Mouse (Mus musculus) kidney, adult 2 months (tissue): ENCODE results near the gene Fabp3. TPM values are rescaled to one million over a fixed set of nuclear protein-coding genes. Genes with fewer than 3 reads are reported as not detected.

ENCODE experiments used
- DNase-seq: peaks from one replicate; pipeline ENCODE4 v3.0.0; 2021
- H3K27ac ChIP-seq: fragments of 200-500 bp; 2 replicates; pipeline ENCODE4 v1.5.1; 2012; ENCODE audit warnings: low read depth, low read length, control low read depth, inconsistent platforms; ENCODE audit not compliant: insufficient read depth
- H3K27me3 ChIP-seq: fragments of 200-500 bp; replicated peaks from 2 replicates; pipeline ENCODE4 v1.6.1; 2012; ENCODE audit warnings: mild to moderate bottlenecking, moderate library complexity, low read length, inconsistent platforms; ENCODE audit not compliant: control insufficient read depth, insufficient read depth
- H3K36me3 ChIP-seq: fragments of 200-500 bp; 2 replicates; pipeline ENCODE4 v1.6.1; 2012; ENCODE audit warnings: mild to moderate bottlenecking, moderate library complexity, low read length, inconsistent platforms; ENCODE audit not compliant: control insufficient read depth, insufficient read depth
- H3K4me1 ChIP-seq: fragments of 200-500 bp; 2 replicates; pipeline ENCODE4 v1.6.1; 2011; ENCODE audit warnings: low read length; ENCODE audit not compliant: control insufficient read depth, insufficient read depth
- H3K4me3 ChIP-seq: fragments of 200-500 bp; 2 replicates; pipeline ENCODE4 v1.5.1; 2011; ENCODE audit warnings: mild to moderate bottlenecking, low read depth, low read length, control low read depth; ENCODE audit not compliant: insufficient read depth
- CTCF ChIP-seq: fragments of 200-500 bp; conservative IDR thresholded peaks from 2 replicates; pipeline ENCODE4 v1.5.1; 2011; ENCODE audit warnings: low read depth, mild to moderate bottlenecking, control low read depth, low read length, moderate library complexity, mixed read lengths; ENCODE audit not compliant: insufficient read depth, insufficient read length
- POLR2A ChIP-seq: fragments of 200-500 bp; IDR thresholded peaks from one replicate; pipeline ENCODE4 v1.6.1; 2011; ENCODE audit warnings: low read depth, low read length, control low read depth
- WGBS: fragments of 180-500 bp; shearing (Covaris S2); methylation state at CpG from one replicate; pipeline ENCODE4 v1.1.7; 2018; 5-methylcytosine and 5-hydroxymethylcytosine counted together
- polyA plus RNA-seq: library from polyadenylated mRNA; depleted of rRNA; stranded (reverse); fragments of >200 nt; gene quantifications from 2 replicates; pipeline ENCODE4 v1.2.3, GENCODE M21; 2012

The Fabp3 gene
- polyA plus RNA-seq, 1 experiment, result 321 TPM

DNA sequence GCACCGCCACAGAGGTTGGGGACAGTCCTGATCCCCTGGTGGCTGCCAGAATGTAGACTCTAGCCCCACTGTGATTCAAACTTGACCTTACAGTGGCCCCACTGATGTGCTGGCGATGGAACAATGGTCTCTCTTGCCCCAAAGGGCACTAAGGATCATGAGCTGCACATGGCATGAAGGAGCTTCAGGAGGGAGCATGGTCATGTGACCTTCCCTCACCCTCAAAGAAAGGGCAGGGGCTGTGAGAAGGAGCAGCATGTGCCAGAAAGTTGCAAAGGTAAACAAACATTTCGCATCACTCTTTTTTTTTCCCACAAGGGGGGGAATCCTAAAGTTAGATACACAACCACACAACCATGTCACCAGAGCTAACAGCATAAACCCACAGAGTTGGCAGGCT lies 9.7 kb downstream of the Fabp3 start:
- WGBS, result 61% methylated on average over 3 of the region's 3 CpGs
- peak; percentile 50 for DNase-seq
- Histone ChIP-seq H3K27me3 (no peaks in the 10 kb centered on the region), H3K4me3 (no peak overlapping the region), H3K36me3 (no peaks in the 10 kb centered on the region), H3K4me1 (peaks cover 16% of the 10 kb centered on the region), H3K27ac (no peak overlapping the region)
- no peak for TF ChIP-seq CTCF
- TF ChIP-seq POLR2A, result no peak

DNA sequence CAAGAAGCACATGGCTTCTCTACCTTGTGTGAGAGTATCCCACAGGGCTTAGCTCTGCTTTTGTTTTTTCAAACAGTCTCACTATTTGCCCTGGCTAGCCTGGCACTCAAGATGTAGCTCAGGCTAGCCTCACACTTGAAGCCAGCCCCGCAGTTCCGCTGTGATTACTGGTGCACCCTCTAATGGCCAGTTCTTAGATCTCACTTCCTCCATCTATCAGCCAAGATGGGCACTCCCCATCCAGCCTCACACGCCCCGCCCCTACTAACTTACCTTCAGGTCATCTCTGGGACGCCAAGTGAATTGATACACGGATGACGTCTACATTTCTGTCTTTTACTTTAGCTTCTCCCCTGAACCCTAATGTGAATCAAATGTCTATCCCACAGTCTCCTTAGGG lies 11.2 kb downstream of the Fabp3 start:
- Histone ChIP-seq H3K27ac (no peak overlapping the region), H3K27me3 (no peaks in the 10 kb centered on the region), H3K4me3 (no peak overlapping the region), H3K4me1 (peaks cover 16% of the 10 kb centered on the region), H3K36me3 (no peaks in the 10 kb centered on the region)
- no peak for DNase-seq
- 94% methylated on average over 7 of the region's 7 CpGs for WGBS
- TF ChIP-seq CTCF, result no peak
- TF ChIP-seq POLR2A, result no peak

DNA sequence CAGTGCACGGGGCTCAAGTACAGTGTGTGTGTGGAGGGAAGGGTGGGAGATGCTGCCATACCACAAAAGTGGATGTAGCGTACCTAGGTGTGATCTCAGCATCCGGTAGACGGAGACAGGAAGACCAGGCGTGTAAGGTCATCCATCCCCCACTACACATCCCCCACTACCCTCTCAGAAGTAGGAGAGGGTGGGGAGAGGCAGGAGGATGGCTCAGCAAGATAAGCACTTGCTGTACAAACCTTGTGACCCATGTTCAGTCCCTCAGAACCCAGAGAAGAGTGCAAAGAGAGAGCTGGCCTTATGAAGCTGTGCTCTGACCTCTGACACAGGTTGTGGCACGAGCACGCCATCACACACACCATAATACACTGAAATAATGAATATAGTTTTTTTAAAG lies 13.2 kb downstream of the Fabp3 start:
- no peaks in the 10 kb centered on the region for H3K27me3 ChIP-seq
- 85% methylated on average over 7 of the region's 7 CpGs for WGBS
- H3K4me1 ChIP-seq, result peaks cover 10% of the 10 kb centered on the region; the same call in 1 of the 2 replicates
- no peak for TF ChIP-seq CTCF
- TF ChIP-seq POLR2A, result no peak
- no peak for DNase-seq
- no peak overlapping the region for H3K27ac ChIP-seq
- no peaks in the 10 kb centered on the region; the same call in 1 of the 2 replicates for H3K36me3 ChIP-seq
- no peak overlapping the region for H3K4me3 ChIP-seq

DNA sequence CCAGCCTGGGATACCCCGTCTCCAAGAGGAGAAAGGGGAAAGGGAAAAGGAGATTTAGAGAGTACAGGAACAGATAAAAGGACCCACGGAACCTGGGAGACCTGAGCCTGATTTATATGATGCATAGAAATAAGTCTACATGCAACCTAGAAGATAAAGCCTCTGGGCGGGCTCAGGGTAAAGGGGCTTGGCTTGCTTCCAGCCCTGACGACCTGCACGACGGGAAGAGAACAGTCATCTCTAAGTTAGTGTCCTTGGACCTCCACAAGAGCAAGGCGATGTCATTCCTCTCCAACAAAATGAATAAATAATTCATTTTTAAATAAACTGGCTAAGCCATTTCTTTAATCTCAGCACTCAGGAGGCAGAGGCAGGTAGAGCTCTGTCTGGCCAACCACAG lies 14.2 kb downstream of the Fabp3 start:
- Histone ChIP-seq H3K4me3 (no peak overlapping the region), H3K36me3 (no peaks in the 10 kb centered on the region; the same call in 1 of the 2 replicates), H3K27me3 (no peaks in the 10 kb centered on the region), H3K4me1 (peaks cover 10% of the 10 kb centered on the region; the same call in 1 of the 2 replicates), H3K27ac (no peak overlapping the region)
- 81% methylated on average over 7 of the region's 7 CpGs for WGBS
- TF ChIP-seq POLR2A (no peak), CTCF (no peak)
- DNase-seq, result no peak

DNA sequence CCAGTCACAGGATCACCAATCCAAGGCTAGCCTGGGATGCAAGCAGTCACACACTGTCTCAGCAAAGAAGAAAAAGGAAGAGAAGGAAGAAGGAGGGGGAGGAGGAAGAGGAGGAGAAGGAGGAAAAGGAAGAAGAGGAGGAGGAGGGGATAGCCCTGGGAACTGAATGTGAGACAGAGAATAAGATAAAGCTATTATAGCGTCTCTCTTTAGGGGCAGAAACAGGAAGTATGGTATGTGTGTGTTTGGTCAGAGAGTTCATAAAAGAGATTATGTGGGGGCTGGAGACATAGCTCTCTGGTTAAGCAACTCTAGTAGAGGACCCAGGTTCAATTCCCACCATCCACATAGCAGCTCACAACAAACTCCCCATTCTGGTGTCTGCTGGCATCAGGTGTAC lies 14.8 kb downstream of the Fabp3 start:
- WGBS, result 75% methylated on average over 1 of the region's 1 CpGs
- Histone ChIP-seq H3K4me1 (peaks cover 11% of the 10 kb centered on the region; the same call in 1 of the 2 replicates), H3K27ac (no peak overlapping the region), H3K36me3 (no peaks in the 10 kb centered on the region; the same call in 1 of the 2 replicates), H3K27me3 (no peaks in the 10 kb centered on the region), H3K4me3 (no peak overlapping the region)
- TF ChIP-seq POLR2A (no peak), CTCF (no peak)
- no peak for DNase-seq

DNA sequence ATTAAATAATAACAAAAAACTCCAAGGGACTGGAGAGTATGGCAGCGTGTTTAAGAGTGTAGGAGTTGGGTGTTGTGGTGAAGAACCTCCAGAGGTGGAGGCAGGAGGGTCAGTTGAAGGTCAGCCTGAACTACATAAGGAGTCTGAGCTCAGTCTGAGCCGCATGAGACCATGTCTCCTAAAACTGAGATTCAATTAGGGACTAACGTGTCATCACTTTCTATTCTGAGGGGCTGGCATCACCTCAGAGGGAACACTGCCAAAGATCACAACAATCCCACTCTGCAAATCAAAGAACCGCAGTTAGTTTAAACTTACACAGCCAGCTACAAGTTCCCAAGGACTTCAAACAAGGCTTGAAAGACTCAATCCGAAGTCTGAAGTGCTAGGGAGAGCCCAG lies 15.2 kb downstream of the Fabp3 start:
- 67% methylated on average over 5 of the region's 5 CpGs for WGBS
- TF ChIP-seq CTCF (no peak), POLR2A (no peak)
- DNase-seq, result no peak
- peaks cover 8% of the 10 kb centered on the region; the same call in 1 of the 2 replicates for H3K4me1 ChIP-seq
- no peaks in the 10 kb centered on the region for H3K27me3 ChIP-seq
- H3K27ac ChIP-seq, result no peak overlapping the region
- H3K4me3 ChIP-seq, result no peak overlapping the region
- H3K36me3 ChIP-seq, result no peaks in the 10 kb centered on the region; the same call in 1 of the 2 replicates

DNA sequence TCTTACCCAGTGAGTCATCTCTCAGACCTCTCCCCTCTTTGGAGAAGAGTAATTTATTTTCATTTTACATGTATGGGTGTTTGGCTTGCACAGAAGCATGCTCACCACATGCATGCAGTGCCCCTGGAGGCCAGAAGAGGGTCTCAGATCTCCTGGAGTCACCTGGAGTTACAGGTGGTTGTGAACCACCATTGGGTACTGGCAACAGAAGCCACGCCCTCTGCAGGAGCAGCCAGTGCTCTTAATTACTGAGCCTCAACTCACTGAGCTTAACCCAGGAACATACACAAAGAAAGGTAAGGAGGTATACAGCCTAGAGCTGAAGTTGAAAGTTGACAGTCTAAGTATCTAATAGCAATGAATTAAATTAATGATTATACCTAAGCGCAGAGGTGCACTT lies 17.1 kb downstream of the Fabp3 start:
- Histone ChIP-seq H3K4me3 (no peak overlapping the region), H3K36me3 (no peaks in the 10 kb centered on the region; the same call in 1 of the 2 replicates), H3K27ac (no peak overlapping the region), H3K4me1 (peaks cover 6% of the 10 kb centered on the region; the same call in 1 of the 2 replicates), H3K27me3 (no peaks in the 10 kb centered on the region)
- 92% methylated on average over 2 of the region's 2 CpGs for WGBS
- no peak for TF ChIP-seq POLR2A
- TF ChIP-seq CTCF, result no peak
- DNase-seq, result no peak
